Mouse (Mus musculus): ENCODE results near the gene Adat1. TPM values are rescaled to one million over a fixed set of nuclear protein-coding genes. Genes with fewer than 3 reads are reported as not detected.

The Adat1 gene
- total and polyA plus RNA-seq, 3 experiments = 8.3 to 9.3 TPM; not detected in 1

DNA sequence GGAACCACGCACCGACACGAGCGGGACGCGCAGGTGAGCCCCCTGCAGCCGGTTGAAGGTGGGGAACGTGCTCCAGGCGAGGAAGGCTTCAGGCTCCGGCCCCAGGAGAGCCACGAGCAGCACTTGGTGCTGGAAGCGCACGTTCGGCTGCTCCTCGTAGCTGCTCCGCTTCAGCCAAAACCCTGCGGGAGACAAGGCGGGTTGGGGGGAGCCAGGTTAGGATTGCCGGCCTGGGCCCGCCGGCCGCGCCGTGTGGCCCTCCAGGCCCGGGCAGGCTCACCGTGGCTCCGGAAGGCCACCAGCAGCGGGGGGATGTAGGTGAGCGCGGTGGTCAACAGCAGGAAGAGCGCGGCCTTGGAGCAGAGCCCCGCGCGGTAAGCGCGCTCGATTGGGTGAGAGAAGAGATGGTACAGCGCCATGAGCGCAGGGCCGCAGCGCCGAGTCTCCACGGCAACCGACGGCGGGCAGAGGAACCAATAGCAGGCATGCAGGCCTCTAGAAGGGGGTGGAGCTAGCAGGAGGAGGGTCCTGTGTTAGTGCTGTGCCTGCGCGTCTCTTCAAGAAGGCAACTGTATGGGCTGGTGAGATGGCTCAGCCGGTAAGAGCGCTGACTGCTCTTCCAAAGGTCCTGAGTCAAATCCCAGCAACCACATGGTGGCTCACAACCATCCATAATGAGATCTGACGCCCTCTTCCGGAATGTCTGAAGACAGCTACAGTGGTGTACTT lies 58.6 kb downstream of the Adat1 start, which contains the start of gene Tmem231 (continued):
- TF ChIP-seq SMC3 (IDR thresholded peaks at IDR 0.05; ENCODE audit: low read depth, low read length) = no peak
- TF ChIP-seq NELFE (IDR thresholded peaks at IDR 0.05; ENCODE audit: low read depth, low read length) = peak; percentile 30; the same call in 1 of the 2 replicates
- TF ChIP-seq GABPA (IDR thresholded peaks at IDR 0.05; ENCODE audit: low read depth, low read length) = no peak

DNA sequence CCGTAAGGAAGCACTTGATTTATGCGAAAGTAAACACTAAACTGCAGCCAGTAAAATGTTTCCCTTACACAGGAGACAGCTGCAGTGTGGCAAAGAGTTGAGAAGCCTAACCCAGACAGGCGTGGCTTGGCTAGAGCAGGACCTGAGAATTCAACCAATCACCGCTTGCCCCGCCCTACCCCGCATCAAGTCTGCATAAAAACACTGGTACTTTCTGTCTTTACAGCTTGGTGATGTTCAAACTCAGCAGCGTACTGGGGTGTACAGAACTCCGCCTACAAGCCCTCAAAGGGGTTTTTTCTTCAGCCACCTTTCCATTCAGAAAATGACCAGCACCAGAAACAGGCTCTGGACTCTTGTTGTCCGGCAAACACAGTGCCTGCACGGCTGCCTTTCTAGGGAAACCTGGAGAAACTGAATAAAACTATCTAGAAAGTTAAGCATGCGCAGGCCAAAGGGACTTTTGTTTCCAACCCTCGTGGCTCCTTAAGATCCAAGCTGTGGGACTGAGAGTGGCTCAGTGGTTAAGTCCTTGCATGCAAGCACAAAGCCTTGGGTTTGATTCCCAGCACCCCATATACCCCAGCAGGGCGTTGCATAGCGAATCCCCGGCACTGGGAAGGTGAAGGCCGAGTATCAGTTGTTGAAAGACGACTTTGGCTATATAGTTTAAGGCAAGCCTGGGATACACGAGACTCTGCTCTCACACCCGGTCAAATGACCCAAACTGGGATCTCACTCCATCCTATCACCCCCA lies 59.3 kb downstream of the Adat1 start:
- peaks cover 0 to 20% of the 10 kb centered on the region in 2 experiments; a peak in 2 of 4 replicates for H3K36me3 ChIP-seq (ENCODE audit: control insufficient read depth in 1 of 2, insufficient read depth in 2 of 2, low read length in 2 of 2)
- H3K9me3 ChIP-seq (replicated peaks; ENCODE audit: insufficient read depth, low read length) = no peaks in the 10 kb centered on the region
- TF ChIP-seq USF2 (IDR thresholded peaks at IDR 0.05; ENCODE audit: borderline replicate concordance in 1 of 2, insufficient read depth in 1 of 2, low read depth in 1 of 2, low read length in 2 of 2) (no peak), ETS1 (IDR thresholded peaks at IDR 0.05; ENCODE audit: low read depth, low read length) (peak; percentile 33; the same call in 1 of the 2 replicates), MYB (IDR thresholded peaks at IDR 0.05; ENCODE audit: low read depth, low read length) (no peak), UBTF (IDR thresholded peaks at IDR 0.05; ENCODE audit: borderline replicate concordance, insufficient read depth, low read depth, low read length) (no peak), TBP (IDR thresholded peaks at IDR 0.05; ENCODE audit: low read depth, low read length) (peak; percentile 87), NRF1 (IDR thresholded peaks at IDR 0.05; ENCODE audit: insufficient read depth, low read depth, low read length, poor library complexity, severe bottlenecking) (peak; percentile 55; the same call in 1 of the 2 replicates), GATA1 (IDR thresholded peaks at IDR 0.05; ENCODE audit: low read depth, low read length) (no peak), ZMIZ1 (IDR thresholded peaks at IDR 0.05; ENCODE audit: low read depth, low read length) (0 out of 2 replicates have a peak, but pooled peaks have one; percentile 16), SIN3A (IDR thresholded peaks at IDR 0.05; ENCODE audit: low read length) (peak; percentile 65), MXI1 (IDR thresholded peaks at IDR 0.05; ENCODE audit: low read depth, low read length) (peak; percentile 57; the same call in 1 of the 2 replicates), HCFC1 (IDR thresholded peaks at IDR 0.05; ENCODE audit: low read depth, low read length) (no peak), USF1 (IDR thresholded peaks at IDR 0.05; ENCODE audit: low read depth, low read length) (no peak), NELFE (IDR thresholded peaks at IDR 0.05; ENCODE audit: low read depth, low read length) (peak; percentile 31; the same call in 1 of the 2 replicates), ZNF384 (IDR thresholded peaks at IDR 0.05; ENCODE audit: low read depth, low read length) (0 out of 2 replicates have a peak, but pooled peaks have one; percentile 27), POLR2A (IDR thresholded peaks at IDR 0.05; ENCODE audit: control insufficient read depth in 1 of 2, insufficient read depth in 1 of 2, low read depth in 1 of 2, low read length in 2 of 2, poor library complexity in 1 of 2) (peak in 1 of 2 experiments; percentile 66; a peak in 2 of 4 replicates)
- H3K27ac ChIP-seq (ENCODE audit: control insufficient read depth, low read depth, low read length) = peak overlapping the region; percentile 20; the same call in 1 of the 2 replicates
- peak overlapping the region; percentile 64 for H3K9ac ChIP-seq (ENCODE audit: control insufficient read depth, low read depth, low read length, poor library complexity, severe bottlenecking)
- H3K27me3 ChIP-seq (ENCODE audit: control insufficient read depth in 1 of 2, insufficient read depth in 2 of 2, low read length in 2 of 2) = no peaks in the 10 kb centered on the region
- peaks cover 2 to 18% of the 10 kb centered on the region in 2 experiments; a peak in 3 of 4 replicates for H3K4me1 ChIP-seq (ENCODE audit: control insufficient read depth in 1 of 2, insufficient read depth in 2 of 2, low read length in 2 of 2)
- peak overlapping the region; percentile 70 to 88 for H3K4me3 ChIP-seq (ENCODE audit: control insufficient read depth in 1 of 2, insufficient read depth in 1 of 2, low read depth in 2 of 2, low read length in 2 of 2)
- DNase-seq (ENCODE audit: low read depth, low spot score) = peak; percentile 96
- H3K79me2 ChIP-seq (ENCODE audit: control insufficient read depth, insufficient read depth, low read length, poor library complexity) = no peaks in the 10 kb centered on the region
